Mouse (Mus musculus) urinary bladder, adult 2 months (tissue): ENCODE results near the gene Dock2. TPM values are rescaled to one million over a fixed set of nuclear protein-coding genes. Genes with fewer than 3 reads are reported as not detected.
"Not testable (repeated sequence)": the region's sequence is repeated elsewhere in the genome, so short reads cannot be mapped to it uniquely, and the experiment has no call there.

ENCODE experiments used
- DNase-seq: peaks from one replicate; pipeline ENCODE4 v3.0.0; 2022; ENCODE audit warnings: low spot score
- polyA plus RNA-seq: library from polyadenylated mRNA; depleted of rRNA; stranded (reverse); fragments of >200 nt; gene quantifications from 2 replicates; pipeline ENCODE4 v1.2.3, GENCODE M21; 2012

Gene Dock2
- polyA plus RNA-seq, 1 experiment, result 2.4 TPM

- no peak for DNase-seq
Measured at GRCm38 (mm10) chr11:34290265-34290664, 493.4 kb downstream of the Dock2 start.

GRCm38 (mm10) chr11:34284124-34284808 is 499.4 kb downstream of the Dock2 start:
- DNase-seq, result no peak

DNA sequence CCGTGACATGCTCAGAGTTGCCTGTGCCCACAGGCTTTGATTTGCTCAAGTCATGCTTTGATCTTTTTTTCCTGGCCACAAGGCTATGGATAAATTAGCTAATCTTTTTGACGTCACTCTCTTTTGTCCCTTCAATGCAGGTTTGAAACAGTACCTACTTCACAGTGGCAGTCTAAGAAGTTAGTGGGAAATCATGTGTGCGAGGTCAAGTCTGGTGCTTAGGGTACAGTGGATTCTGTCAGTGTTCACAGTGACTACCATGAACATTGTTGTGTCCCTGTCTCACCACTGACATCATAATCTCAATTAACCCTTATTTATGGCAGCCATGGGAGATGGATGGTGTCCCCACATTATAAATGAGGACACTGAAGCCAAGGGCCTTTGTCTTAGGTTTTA is 506.6 kb downstream of the Dock2 start:
- no peak for DNase-seq

DNA sequence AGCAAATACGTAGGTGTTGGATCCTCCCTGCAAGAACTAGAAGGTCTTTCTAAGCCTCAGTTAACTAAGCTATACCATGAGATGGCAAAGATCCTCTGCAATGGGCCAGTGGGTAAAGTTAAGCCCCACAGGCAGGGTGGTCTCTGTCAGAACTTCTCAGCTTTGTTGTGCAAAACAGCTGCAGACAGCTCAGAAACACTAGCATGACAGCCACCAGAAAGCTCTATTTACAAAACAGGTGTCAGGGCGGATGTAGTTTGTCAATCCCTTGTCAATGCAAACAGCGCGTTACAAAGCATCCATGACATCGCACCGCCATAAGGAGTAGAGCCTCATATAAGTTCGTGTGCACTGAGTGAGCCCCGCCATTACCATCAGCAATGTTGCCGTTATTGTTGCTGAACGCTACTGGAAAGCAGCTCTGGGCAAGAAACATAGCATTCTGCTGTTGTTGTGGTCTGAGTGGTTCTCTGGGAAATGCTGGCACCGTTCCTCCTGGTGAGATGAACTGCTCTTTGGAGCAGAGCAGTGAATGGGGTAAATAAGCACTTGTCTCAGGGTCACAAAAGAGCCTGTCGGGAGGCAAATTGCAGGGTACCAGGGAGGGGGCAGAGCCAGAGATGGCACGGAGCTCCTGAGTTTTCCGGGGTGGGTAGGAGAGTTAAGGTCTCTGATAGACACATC is 507.2 kb downstream of the Dock2 start:
- DNase-seq, result no peak

DNA sequence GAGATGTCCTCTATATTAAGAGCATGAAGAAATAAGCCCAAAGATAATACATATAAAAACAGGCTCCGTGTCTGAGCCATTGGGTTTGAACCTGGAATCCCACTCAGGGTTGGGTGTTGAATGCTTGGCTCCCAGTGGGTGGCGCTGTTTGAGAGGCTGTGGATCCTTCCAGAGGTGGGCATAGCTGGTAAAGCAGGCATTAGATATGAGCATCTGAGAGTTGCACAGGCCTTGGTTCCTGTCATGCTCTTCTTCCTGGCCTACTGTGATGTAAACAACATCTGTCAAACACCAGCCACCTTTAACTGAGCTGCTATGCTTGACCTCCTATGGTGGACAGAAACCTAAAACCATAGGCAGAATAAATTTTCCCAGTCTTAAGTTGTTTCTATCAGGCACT is 507.8 kb downstream of the Dock2 start:
- DNase-seq, result no peak

DNA sequence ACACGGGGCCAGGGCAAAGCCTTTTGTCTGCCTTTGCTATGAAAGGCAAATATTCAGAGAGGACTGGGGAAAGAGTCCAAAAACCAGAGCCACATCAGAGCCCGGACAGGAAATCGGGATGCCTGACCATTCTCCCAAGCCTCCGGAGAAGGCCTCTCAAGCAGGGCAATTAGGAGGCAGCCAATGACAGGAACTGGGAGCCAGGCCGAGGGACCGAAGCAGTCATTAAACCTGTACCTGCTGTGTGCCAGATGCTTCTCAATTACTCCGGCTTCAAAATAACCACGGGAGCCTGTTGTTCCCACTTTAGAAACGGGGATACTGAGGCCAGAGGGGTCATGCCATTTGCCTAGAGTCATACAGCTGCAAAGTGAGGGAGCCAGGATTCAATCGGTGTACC is 511.7 kb downstream of the Dock2 start:
- no peak for DNase-seq

- DNase-seq, result no peak
Measured at GRCm38 (mm10) chr11:34264099-34264498, 519.6 kb downstream of the Dock2 start.

GRCm38 (mm10) chr11:34258849-34259469 is 524.7 kb downstream of the Dock2 start:
- DNase-seq, result no peak

DNA sequence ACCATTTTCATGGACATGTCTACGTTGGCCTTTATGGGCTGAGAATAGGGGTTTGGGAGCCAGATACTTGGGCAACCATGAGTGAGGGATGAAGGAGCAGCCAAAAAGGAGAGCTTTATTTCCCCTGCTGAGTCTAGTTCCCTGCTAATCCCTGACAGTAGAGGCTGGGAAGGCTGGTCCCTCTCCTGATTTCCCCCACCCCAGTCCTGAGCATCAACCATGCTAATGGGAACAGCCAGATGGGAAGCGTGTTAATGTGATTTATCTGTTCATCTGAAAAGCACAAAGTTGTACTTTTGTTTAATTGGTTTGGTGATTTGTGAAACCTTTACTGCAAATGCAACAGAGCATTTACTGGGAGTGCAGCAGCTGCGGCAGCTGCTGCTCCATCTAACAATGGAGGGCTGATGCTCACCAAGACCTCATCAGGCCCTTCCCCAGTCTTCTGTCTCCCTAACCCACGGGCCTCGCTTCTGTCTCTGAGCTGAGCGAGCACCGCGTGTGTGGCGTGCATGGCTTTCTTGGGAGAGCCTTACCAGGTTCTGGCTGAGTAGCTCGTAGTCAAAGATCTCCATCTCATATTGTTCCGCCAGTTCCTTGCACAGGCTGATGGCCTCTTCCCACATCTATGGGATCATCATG is 526.0 kb downstream of the Dock2 start:
- no peak for DNase-seq

- no peak for DNase-seq
Measured at GRCm38 (mm10) chr11:34242979-34243378, 540.7 kb downstream of the Dock2 start.

DNA sequence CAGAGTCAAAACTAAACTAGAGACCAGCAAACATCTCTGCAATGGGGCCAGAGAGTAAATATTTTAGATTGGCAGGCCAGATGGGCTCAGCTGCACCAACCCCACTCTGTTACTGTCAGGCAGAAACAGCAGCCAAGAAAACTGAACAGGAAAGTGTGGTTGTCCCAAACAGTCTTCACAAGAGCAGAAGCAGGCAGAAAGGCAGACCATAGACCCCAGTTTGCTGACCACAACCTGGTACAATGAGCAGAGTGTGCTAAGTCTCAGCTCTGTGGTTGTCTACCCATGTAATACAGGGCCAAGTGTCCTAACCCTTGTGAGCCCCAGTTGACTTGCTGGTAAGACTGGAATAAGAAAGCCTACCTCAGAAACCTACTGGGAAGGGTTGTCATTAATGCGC is 543.4 kb downstream of the Dock2 start:
- DNase-seq, result no peak

- DNase-seq, result no peak
Measured at GRCm38 (mm10) chr11:34239691-34240090, 544.0 kb downstream of the Dock2 start.

DNA sequence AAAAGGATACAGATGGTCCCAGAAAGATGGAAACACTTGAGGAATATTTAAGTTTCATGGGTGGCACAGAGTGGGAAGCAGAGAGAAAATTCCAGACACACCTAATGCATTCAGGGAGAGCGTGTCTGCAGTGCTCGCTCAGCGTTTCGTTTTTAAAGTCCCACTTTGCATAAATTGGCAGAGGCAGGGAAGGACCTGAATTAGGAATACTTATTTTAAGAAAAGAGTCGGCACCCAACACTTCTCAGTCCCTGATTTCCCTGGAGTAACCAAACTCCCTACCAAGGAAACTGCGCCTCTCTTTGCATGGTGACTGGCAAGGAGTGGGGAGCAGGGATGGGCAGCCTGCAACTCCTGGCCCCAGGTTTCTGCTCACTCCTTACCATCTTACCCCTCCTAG is 546.8 kb downstream of the Dock2 start:
- DNase-seq, result no peak

GRCm38 (mm10) chr11:34236091-34236759 is 547.5 kb downstream of the Dock2 start:
- DNase-seq, result no peak

DNA sequence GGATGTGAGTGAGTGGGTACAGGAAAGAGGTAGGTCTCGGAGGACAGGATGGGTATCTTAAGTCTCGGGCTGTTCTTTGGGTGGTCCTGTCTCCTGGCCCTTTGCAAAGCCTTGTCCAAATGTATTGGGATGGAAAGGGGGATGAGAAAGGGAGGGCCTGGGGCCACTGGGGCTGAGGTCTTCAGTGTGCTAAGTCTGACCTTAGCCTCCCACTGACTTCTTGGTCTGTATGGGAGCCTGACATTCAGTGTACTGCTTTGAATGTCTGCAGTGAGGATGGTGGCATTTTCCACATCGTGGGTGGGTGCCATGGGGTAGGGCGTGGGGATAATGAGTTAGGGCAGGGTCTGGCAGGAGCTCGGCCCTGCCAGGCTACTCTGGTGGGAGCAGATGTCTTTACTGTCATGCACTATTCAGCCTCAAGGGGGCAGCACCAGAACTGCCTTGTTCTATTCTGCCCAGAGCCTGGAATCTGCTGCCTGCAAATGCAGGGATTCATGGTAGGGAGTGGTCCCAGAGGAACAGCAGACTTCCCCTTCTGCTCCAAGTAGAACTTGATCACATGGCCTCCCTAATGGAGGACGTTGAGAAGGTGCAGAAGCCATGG is 554.8 kb downstream of the Dock2 start:
- DNase-seq, result peak; percentile 34

DNA sequence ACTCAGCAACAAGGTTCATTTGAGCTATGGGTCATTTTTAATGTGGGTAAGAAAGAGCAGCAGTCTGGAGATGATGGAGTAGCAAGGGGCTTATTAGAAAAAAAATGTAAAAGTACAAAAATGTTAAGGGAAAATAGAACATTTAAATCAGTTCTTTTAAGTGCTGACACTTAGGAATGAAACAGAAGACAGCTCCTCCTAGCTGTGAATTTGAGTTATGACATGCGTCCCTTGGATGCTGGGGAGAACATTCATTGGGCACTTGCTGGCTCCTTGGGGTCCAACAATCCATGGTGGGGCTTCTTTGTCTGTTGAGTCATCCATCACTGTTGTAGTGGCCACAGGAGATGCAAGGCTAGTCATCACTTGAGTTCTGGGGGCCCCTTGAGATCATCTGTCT is 556.5 kb downstream of the Dock2 start:
- DNase-seq, result no peak

GRCm38 (mm10) chr11:34220596-34220995 is 563.1 kb downstream of the Dock2 start:
- not testable (repeated sequence) for DNase-seq

DNA sequence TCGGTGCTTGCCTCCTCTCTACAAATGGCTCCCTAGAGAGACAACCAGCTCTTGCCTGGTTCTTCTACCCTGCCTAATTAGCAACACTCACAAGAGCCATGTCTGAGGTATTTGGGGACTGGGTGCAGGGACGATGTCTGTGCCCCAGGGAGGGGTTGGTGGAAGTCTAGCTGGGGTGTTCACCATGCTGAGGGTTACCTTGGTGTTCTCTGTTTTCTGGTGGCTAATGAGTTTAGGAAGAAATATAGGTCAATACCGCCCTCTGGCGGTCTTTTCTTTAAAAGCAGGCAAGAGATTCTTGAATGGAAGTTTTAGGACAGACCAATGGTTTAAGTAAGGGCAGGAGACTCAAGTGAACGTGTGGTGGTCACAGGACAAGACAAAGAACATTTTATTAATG is 570.8 kb downstream of the Dock2 start:
- no peak for DNase-seq

DNA sequence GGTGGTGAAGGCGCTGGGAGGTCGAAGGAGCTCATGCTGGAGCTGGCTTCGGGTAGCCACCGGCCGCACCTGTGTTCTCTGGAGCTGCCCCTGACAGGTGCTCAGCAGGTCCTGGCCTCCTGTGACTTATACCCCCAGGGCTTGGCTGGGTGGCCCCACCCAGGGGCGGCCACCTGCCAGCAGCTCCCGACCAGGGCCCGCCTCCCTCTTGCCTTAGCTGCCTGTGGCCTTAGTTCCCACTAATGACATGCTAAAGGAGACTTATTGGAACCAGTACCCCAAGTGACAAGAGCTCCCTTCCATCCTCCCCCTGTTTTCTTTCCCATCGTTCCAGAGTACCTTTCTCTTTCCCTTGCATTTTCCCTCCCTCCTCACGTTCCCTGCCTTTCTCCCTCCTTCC is 575.7 kb downstream of the Dock2 start, which contains the start of gene Foxi1:
Foxi1 (minus strand) TSS at position 101 of the 400 bp plus-strand sequence.
- no peak for DNase-seq

DNA sequence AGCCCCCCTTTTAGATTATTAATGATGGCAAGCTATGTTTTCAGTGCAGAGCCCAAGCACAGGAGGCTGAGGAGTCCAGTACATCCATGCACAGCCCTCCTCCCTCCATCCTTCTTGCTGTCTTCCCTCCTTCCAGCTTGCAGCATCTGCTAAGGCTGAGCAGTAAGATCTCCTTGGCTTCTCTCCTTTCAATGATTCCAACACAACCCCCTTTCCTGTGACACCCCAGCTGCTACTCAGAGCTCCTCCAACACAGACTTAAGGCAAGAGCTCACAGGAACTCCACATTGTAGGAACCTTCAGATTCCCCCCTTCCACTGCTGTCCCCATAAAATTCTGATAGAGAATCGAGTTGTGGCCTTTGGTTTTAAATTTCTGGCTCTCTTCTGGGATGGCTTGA is 580.9 kb downstream of the Dock2 start:
- no peak for DNase-seq

DNA sequence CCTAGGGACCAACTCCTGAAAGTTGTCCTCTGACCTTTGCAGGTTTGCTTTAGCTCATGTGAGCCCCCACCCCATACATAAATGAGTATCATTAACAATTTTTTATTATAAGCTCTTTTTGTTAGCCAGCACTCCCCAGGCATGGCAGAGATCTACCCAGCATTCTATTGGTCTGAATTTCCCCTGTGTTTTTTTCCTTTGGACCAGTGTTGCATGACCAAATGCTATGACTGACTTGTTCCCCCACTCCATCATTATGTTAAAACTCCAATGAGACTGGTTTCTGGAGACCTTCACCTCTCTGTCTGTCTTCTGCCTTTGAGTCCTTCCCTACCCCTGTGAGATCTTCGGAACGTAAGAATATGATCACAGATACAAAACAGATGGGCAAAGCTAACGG is 588.5 kb downstream of the Dock2 start:
- DNase-seq, result no peak
